ENCODE assay signal across 8 mouse cellular contexts in the genomic region with DNA sequence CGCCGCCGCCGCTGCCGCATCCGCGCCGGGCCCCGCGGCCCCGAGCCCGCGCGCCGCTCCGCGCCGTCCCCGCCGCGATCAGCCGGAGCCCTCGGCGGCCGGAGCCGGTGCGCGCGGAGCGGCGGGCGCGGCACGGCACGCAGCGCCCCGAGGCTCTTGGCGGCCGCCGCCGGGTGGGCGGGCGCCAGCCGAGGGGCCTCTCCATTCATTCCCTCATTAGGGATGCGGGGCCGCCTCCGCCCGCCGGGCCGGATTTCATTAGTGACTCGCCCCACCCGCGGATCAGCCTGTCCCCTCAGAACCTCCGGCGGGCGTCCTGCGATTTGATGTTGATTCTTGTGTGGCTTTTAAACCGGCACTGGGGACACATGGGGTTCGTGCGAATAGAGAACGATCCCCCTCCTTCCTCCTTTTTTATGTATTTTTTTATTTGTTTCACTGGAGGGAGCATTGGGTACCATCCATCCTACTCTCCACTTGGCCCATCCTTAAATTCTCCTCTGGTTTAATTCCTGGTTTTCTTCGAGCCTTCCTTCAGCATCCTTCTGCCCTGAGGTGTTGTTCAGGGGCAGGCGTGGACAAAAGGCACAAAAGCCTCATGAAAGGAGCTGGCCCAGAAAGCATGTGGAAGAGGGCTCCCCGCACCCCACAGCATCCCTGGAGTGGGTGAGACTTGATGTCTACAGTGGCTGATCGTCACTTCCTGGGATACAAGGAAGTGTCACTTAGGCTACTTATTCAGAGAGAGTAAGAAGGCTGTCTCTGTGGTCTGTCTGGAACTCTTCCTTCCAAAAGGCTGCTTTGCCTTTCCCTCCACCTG. TPM values are rescaled to one million over a fixed set of nuclear protein-coding genes. Genes with fewer than 3 reads are reported as not detected.
DNase-seq lines count a peak whose midpoint lies in the region; ATAC-seq lines count a peak whose summit lies in the region.

No protein-coding gene starts in this region.

- DNase-seq in adrenal gland, postnatal 25 days: peak; percentile 39
- peak; percentile 78 to 79 for DNase-seq in cerebellum, postnatal 14 days
- peak; percentile 40 to 52 for DNase-seq in frontal cortex, postnatal 25 days (ENCODE audit: low spot score in 2 of 2)
- DNase-seq in intestine, embryonic 14.5 days (ENCODE audit: low spot score): peak; percentile 82
- peak; percentile 72 for DNase-seq in limb, embryonic 11.5 days (ENCODE audit: low spot score)
- DNase-seq in neural tube, embryonic 10.5 days (ENCODE audit: extremely low spot score, low spot score): peak; percentile 70
- DNase-seq in testis, postnatal 14 days (ENCODE audit: low spot score): peak; percentile 51

- H3K4me1 ChIP-seq in intestine, embryonic 14.5 days (replicated peaks; ENCODE audit: control insufficient read depth, insufficient read depth, low read length): peaks cover 8% of the 10 kb centered on the region; the same call in 1 of the 2 replicates
- 0 out of 2 replicates have a peak, but pooled peaks cover 3% of the 10 kb centered on the region for H3K4me1 ChIP-seq in limb, embryonic 11.5 days (ENCODE audit: control insufficient read depth, insufficient read depth, low read length)

- peak overlapping the region; percentile 75 for H3K4me2 ChIP-seq in intestine, embryonic 14.5 days (ENCODE audit: low read length)
- peak overlapping the region; percentile 72 for H3K4me2 ChIP-seq in limb, embryonic 11.5 days (ENCODE audit: low read depth, severe bottlenecking)

- 2% methylated on average over 34 of the region's 65 CpGs for WGBS in intestine, embryonic 14.5 days
- WGBS in limb, embryonic 11.5 days: under 1% methylated on average over 44 of the region's 65 CpGs

- H3K9me3 ChIP-seq in intestine, embryonic 14.5 days (ENCODE audit: control insufficient read depth, low read length): no peaks in the 10 kb centered on the region
- H3K9me3 ChIP-seq in limb, embryonic 11.5 days (ENCODE audit: control insufficient read depth, low read length): no peaks in the 10 kb centered on the region

- H3K9ac ChIP-seq in intestine, embryonic 14.5 days (ENCODE audit: low read length): peak overlapping the region; percentile 86
- peak overlapping the region; percentile 93 for H3K9ac ChIP-seq in limb, embryonic 11.5 days (ENCODE audit: low read length)

- no peaks in the 10 kb centered on the region for H3K27me3 ChIP-seq in intestine, embryonic 14.5 days (replicated peaks; ENCODE audit: control insufficient read depth, insufficient read depth, low read length)
- no peaks in the 10 kb centered on the region for H3K27me3 ChIP-seq in limb, embryonic 11.5 days (ENCODE audit: control insufficient read depth, insufficient read depth, low read length)

- ATAC-seq in intestine, embryonic 14.5 days (replicated peaks; ENCODE audit: low FRiP score, low TSS enrichment, low read depth): peak; percentile 48; the same call in 1 of the 2 replicates
- 0 out of 2 replicates have a peak, but pooled peaks have one; percentile 35 for ATAC-seq in limb, embryonic 11.5 days (ENCODE audit: insufficient number of reproducible peaks, low FRiP score, low TSS enrichment, low read depth)
- ATAC-seq in CD4-positive, CD25-positive, alpha-beta regulatory T cell, adult 4 months: no peak

- no peak overlapping the region for H3K27ac ChIP-seq in intestine, embryonic 14.5 days (ENCODE audit: low read depth)
- no peak overlapping the region for H3K27ac ChIP-seq in limb, embryonic 11.5 days (replicated peaks; ENCODE audit: low read depth, low read length)

- peak overlapping the region; percentile 73 for H3K4me3 ChIP-seq in intestine, embryonic 14.5 days (ENCODE audit: low read depth, low read length)
- H3K4me3 ChIP-seq in limb, embryonic 11.5 days (ENCODE audit: low read depth, low read length): peak overlapping the region; percentile 87

- no peaks in the 10 kb centered on the region for H3K36me3 ChIP-seq in intestine, embryonic 14.5 days (ENCODE audit: control insufficient read depth, insufficient read depth, low read length)
- H3K36me3 ChIP-seq in limb, embryonic 11.5 days (ENCODE audit: control insufficient read depth, insufficient read depth, low read length): no peaks in the 10 kb centered on the region

RNA-seq across cellular contexts. Expression of gene Mark1, which starts 0.6 kb away (rescaled TPM):
- total RNA-seq in adrenal gland, postnatal 25 days (2021): 6.4 and 6.6 TPM in 2 replicates
- polyA plus RNA-seq in intestine, embryonic 14.5 days (2014; fragmentation: Nextera tagmentation; extraction: Ambion mirVana): 2.6 and 3.3 TPM in 2 replicates
- polyA plus RNA-seq in limb, embryonic 11.5 days (2014; fragmentation: Nextera tagmentation; extraction: Ambion mirVana): 2.7 and 3.2 TPM in 2 replicates
- polyA plus RNA-seq in CD4-positive, CD25-positive, alpha-beta regulatory T cell, adult 4 months (2017; shearing (Covaris generic)): not detected
